Mouse (Mus musculus): ENCODE measurements around the gene Efna4. TPM values are rescaled to one million over a fixed set of nuclear protein-coding genes. Genes with fewer than 3 reads are reported as not detected.

The Efna4 gene
- polyA plus RNA-seq, 1 experiment from 2014 or later: 5.9 TPM

GRCm38 (mm10) chr3:89330948-89331347 is 6.9 kb downstream of the Efna4 start:
- peak; percentile 38 for DNase-seq
- no peak overlapping the region for H3K27ac ChIP-seq (replicated peaks; ENCODE audit: low read depth, low read length)
- H3K27me3 ChIP-seq (ENCODE audit: control insufficient read depth, insufficient read depth, low read length): no peaks in the 10 kb centered on the region
- WGBS: 14% methylated on average over 10 of the region's 10 CpGs
- no peak overlapping the region for H3K4me3 ChIP-seq (replicated peaks; ENCODE audit: low read depth, low read length)
- no peak; the same call in 1 of the 2 replicates for ATAC-seq (ENCODE audit: low FRiP score, low TSS enrichment)
- no peaks in the 10 kb centered on the region for H3K36me3 ChIP-seq (ENCODE audit: control insufficient read depth, insufficient read depth, low read length)
- H3K4me2 ChIP-seq (ENCODE audit: low read length): no peak overlapping the region
- no peaks in the 10 kb centered on the region for H3K9me3 ChIP-seq (ENCODE audit: control insufficient read depth, low read length)
- H3K4me1 ChIP-seq (ENCODE audit: control insufficient read depth, insufficient read depth, low read length): peaks cover 36% of the 10 kb centered on the region
- H3K9ac ChIP-seq (replicated peaks; ENCODE audit: low read length): no peak overlapping the region

GRCm38 (mm10) chr3:89330346-89330745 is 7.5 kb downstream of the Efna4 start:
- peaks cover 36% of the 10 kb centered on the region for H3K4me1 ChIP-seq (ENCODE audit: control insufficient read depth, insufficient read depth, low read length)
- H3K9ac ChIP-seq (replicated peaks; ENCODE audit: low read length): no peak overlapping the region
- no peak overlapping the region for H3K4me2 ChIP-seq (ENCODE audit: low read length)
- H3K27me3 ChIP-seq (ENCODE audit: control insufficient read depth, insufficient read depth, low read length): no peaks in the 10 kb centered on the region
- no peak overlapping the region for H3K27ac ChIP-seq (replicated peaks; ENCODE audit: low read depth, low read length)
- 44% methylated on average over 3 of the region's 3 CpGs for WGBS
- no peaks in the 10 kb centered on the region for H3K9me3 ChIP-seq (ENCODE audit: control insufficient read depth, low read length)
- no peak overlapping the region for H3K4me3 ChIP-seq (replicated peaks; ENCODE audit: low read depth, low read length)
- H3K36me3 ChIP-seq (ENCODE audit: control insufficient read depth, insufficient read depth, low read length): no peaks in the 10 kb centered on the region
- ATAC-seq (ENCODE audit: low FRiP score, low TSS enrichment) (no peak), DNase-seq (no peak)

- no peak overlapping the region for H3K9ac ChIP-seq (replicated peaks; ENCODE audit: low read length)
- WGBS: 13% methylated on average over 4 of the region's 4 CpGs
- no peaks in the 10 kb centered on the region for H3K9me3 ChIP-seq (ENCODE audit: control insufficient read depth, low read length)
- peaks cover 36% of the 10 kb centered on the region for H3K4me1 ChIP-seq (ENCODE audit: control insufficient read depth, insufficient read depth, low read length)
- no peaks in the 10 kb centered on the region for H3K27me3 ChIP-seq (ENCODE audit: control insufficient read depth, insufficient read depth, low read length)
- no peaks in the 10 kb centered on the region for H3K36me3 ChIP-seq (ENCODE audit: control insufficient read depth, insufficient read depth, low read length)
- DNase-seq: peak; percentile 28
- no peak overlapping the region for H3K4me2 ChIP-seq (ENCODE audit: low read length)
- no peak for ATAC-seq (ENCODE audit: low FRiP score, low TSS enrichment)
- H3K4me3 ChIP-seq (replicated peaks; ENCODE audit: low read depth, low read length): no peak overlapping the region
- H3K27ac ChIP-seq (replicated peaks; ENCODE audit: low read depth, low read length): no peak overlapping the region
Measured at GRCm38 (mm10) chr3:89328623-89329022, 9.2 kb downstream of the Efna4 start.

GRCm38 (mm10) chr3:89327371-89327870 is 10.4 kb downstream of the Efna4 start:
- H3K4me1 ChIP-seq (ENCODE audit: control insufficient read depth, insufficient read depth, low read length): peaks cover 28% of the 10 kb centered on the region
- H3K9me3 ChIP-seq (ENCODE audit: control insufficient read depth, low read length): no peaks in the 10 kb centered on the region
- H3K4me2 ChIP-seq (ENCODE audit: low read length): no peak overlapping the region
- 44% methylated on average over 9 of the region's 9 CpGs for WGBS
- H3K27ac ChIP-seq (replicated peaks; ENCODE audit: low read depth, low read length): peak overlapping the region; percentile 60; the same call in 1 of the 2 replicates
- peak; percentile 44 for DNase-seq
- H3K4me3 ChIP-seq (replicated peaks; ENCODE audit: low read depth, low read length): no peak overlapping the region
- H3K27me3 ChIP-seq (ENCODE audit: control insufficient read depth, insufficient read depth, low read length): no peaks in the 10 kb centered on the region
- ATAC-seq (ENCODE audit: low FRiP score, low TSS enrichment): no peak
- no peak overlapping the region for H3K9ac ChIP-seq (replicated peaks; ENCODE audit: low read length)
- no peaks in the 10 kb centered on the region for H3K36me3 ChIP-seq (ENCODE audit: control insufficient read depth, insufficient read depth, low read length)

- ATAC-seq (ENCODE audit: low FRiP score, low TSS enrichment): no peak
- WGBS: 92% methylated on average over 8 of the region's 8 CpGs
Measured at GRCm38 (mm10) chr3:89325882-89326281, 11.9 kb downstream of the Efna4 start.

GRCm38 (mm10) chr3:89322514-89323165 is 15.2 kb downstream of the Efna4 start, which contains the start of gene Efna3:
TSS of gene Efna3 (minus strand) at chr3:89322965.
- under 1% methylated on average over 53 of the region's 53 CpGs for WGBS

More at GRCm38 (mm10) chr3:89325882-89326281, 11.9 kb downstream of the Efna4 start:
- no peak overlapping the region for H3K27ac ChIP-seq (replicated peaks; ENCODE audit: low read depth, low read length)
- no peak overlapping the region for H3K9ac ChIP-seq (replicated peaks; ENCODE audit: low read length)
- DNase-seq: no peak
- no peak overlapping the region for H3K4me3 ChIP-seq (replicated peaks; ENCODE audit: low read depth, low read length)
- no peaks in the 10 kb centered on the region for H3K9me3 ChIP-seq (ENCODE audit: control insufficient read depth, low read length)
- H3K4me1 ChIP-seq (ENCODE audit: control insufficient read depth, insufficient read depth, low read length): peaks cover 19% of the 10 kb centered on the region
- no peaks in the 10 kb centered on the region for H3K27me3 ChIP-seq (ENCODE audit: control insufficient read depth, insufficient read depth, low read length)
- no peaks in the 10 kb centered on the region for H3K36me3 ChIP-seq (ENCODE audit: control insufficient read depth, insufficient read depth, low read length)
- no peak overlapping the region for H3K4me2 ChIP-seq (ENCODE audit: low read length)

GRCm38 (mm10) chr3:89322131-89322500 is 15.7 kb downstream of the Efna4 start:
- no peaks in the 10 kb centered on the region for H3K36me3 ChIP-seq (ENCODE audit: control insufficient read depth, insufficient read depth, low read length)
- peak overlapping the region; percentile 89 for H3K27ac ChIP-seq (replicated peaks; ENCODE audit: low read depth, low read length)
- H3K9ac ChIP-seq (replicated peaks; ENCODE audit: low read length): peak overlapping the region; percentile 84
- peak overlapping the region; percentile 80 for H3K4me2 ChIP-seq (ENCODE audit: low read length)
- ATAC-seq (ENCODE audit: low FRiP score, low TSS enrichment) (no peak), DNase-seq (no peak)
- H3K27me3 ChIP-seq (ENCODE audit: control insufficient read depth, insufficient read depth, low read length): peaks cover 25% of the 10 kb centered on the region
- no peaks in the 10 kb centered on the region for H3K9me3 ChIP-seq (ENCODE audit: control insufficient read depth, low read length)
- peaks cover 33% of the 10 kb centered on the region for H3K4me1 ChIP-seq (ENCODE audit: control insufficient read depth, insufficient read depth, low read length)
- WGBS: 1% methylated on average over 14 of the region's 14 CpGs
- H3K4me3 ChIP-seq (replicated peaks; ENCODE audit: low read depth, low read length): peak overlapping the region; percentile 69

More at GRCm38 (mm10) chr3:89322514-89323165, 15.2 kb downstream of the Efna4 start, which contains the start of gene Efna3:
- Histone ChIP-seq H3K4me3 (replicated peaks; ENCODE audit: low read depth, low read length) (peak within 1 kb of the TSS; percentile 69), H3K27ac (replicated peaks; ENCODE audit: low read depth, low read length) (peak within 1 kb of the TSS; percentile 89), H3K27me3 (ENCODE audit: control insufficient read depth, insufficient read depth, low read length) (peaks cover 24% of the 10 kb centered on the region), H3K36me3 (ENCODE audit: control insufficient read depth, insufficient read depth, low read length) (no peaks in the 10 kb centered on the region), H3K4me1 (ENCODE audit: control insufficient read depth, insufficient read depth, low read length) (peaks cover 32% of the 10 kb centered on the region), H3K9me3 (ENCODE audit: control insufficient read depth, low read length) (no peaks in the 10 kb centered on the region), H3K9ac (replicated peaks; ENCODE audit: low read length) (peak within 1 kb of the TSS; percentile 84), H3K4me2 (ENCODE audit: low read length) (peak within 1 kb of the TSS; percentile 80)
- ATAC-seq (ENCODE audit: low FRiP score, low TSS enrichment) (peak; percentile 57), DNase-seq (peak; percentile 95)

- H3K27me3 ChIP-seq (ENCODE audit: control insufficient read depth, insufficient read depth, low read length): peaks cover 25% of the 10 kb centered on the region
Measured at GRCm38 (mm10) chr3:89321183-89322130, 16.4 kb downstream of the Efna4 start.

More at GRCm38 (mm10) chr3:89321183-89322130, 16.4 kb downstream of the Efna4 start:
- H3K27ac ChIP-seq (replicated peaks; ENCODE audit: low read depth, low read length): peak overlapping the region; percentile 89
- 1% methylated on average over 64 of the region's 66 CpGs for WGBS
- no peaks in the 10 kb centered on the region for H3K36me3 ChIP-seq (ENCODE audit: control insufficient read depth, insufficient read depth, low read length)
- peak overlapping the region; percentile 80 for H3K4me2 ChIP-seq (ENCODE audit: low read length)
- DNase-seq: peak; percentile 68
- peak; percentile 16; the same call in 1 of the 2 replicates for ATAC-seq (ENCODE audit: low FRiP score, low TSS enrichment)
- H3K9ac ChIP-seq (replicated peaks; ENCODE audit: low read length): peak overlapping the region; percentile 84
- peaks cover 37% of the 10 kb centered on the region for H3K4me1 ChIP-seq (ENCODE audit: control insufficient read depth, insufficient read depth, low read length)
- no peaks in the 10 kb centered on the region for H3K9me3 ChIP-seq (ENCODE audit: control insufficient read depth, low read length)
- peak overlapping the region; percentile 69 for H3K4me3 ChIP-seq (replicated peaks; ENCODE audit: low read depth, low read length)
